Comparison of ENCODE assay signal across 1 mouse cellular context in the genomic region with DNA sequence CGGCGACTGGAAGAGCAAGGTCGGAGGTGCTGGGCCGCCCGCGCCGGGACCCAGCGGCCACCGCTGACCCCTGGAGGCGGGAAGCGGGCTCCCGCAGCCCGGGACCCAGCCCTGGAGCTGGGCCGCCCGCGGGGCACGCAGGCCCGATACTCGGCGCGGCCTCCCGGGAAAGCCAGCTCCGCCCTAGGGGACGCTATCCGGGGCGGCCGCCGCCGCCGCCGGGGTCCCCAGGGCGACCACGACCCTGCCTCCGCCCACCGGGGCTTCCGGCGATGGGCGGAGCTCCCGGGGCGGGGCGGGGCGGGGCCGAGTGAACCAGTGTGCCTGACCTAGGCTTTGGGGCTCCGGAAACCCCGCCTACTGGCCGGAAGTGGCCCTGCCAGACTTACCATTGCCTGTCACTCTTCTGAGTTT.
TF ChIP-seq lines count a peak whose summit lies in the region.

No protein-coding gene starts in this region.

TF ChIP-seq in MEL, 35 proteins besides CTCF, POLR2A, EP300 and RAD21 (continued from another document):
- TF ChIP-seq HCFC1 (IDR thresholded peaks at IDR 0.05; ENCODE audit: low read depth, low read length) (peak; percentile 46; the same call in 1 of the 2 replicates), ELF1 (IDR thresholded peaks at IDR 0.05; ENCODE audit: low read depth, low read length) (peak; percentile 61), MXI1 (IDR thresholded peaks at IDR 0.05; ENCODE audit: low read depth, low read length) (peak; percentile 30; the same call in 1 of the 2 replicates), ZKSCAN1 (IDR thresholded peaks at IDR 0.05; ENCODE audit: low read depth, low read length) (no peak), GATA1 (IDR thresholded peaks at IDR 0.05; ENCODE audit: low read depth, low read length) (no peak)
